Mouse (Mus musculus) heart, postnatal 4 days (tissue): Measurements from ENCODE around the gene Gm21317. TPM values are rescaled to one million over a fixed set of nuclear protein-coding genes. Genes with fewer than 3 reads are reported as not detected.
"Not testable (repeated sequence)": the region's sequence is repeated elsewhere in the genome, so short reads cannot be mapped to it uniquely, and the experiment has no call there.

Experiments
- DNase-seq: peaks from one replicate; pipeline ENCODE4 v3.0.0; 2021
- total RNA-seq, 2 experiments: library from RNA; stranded (reverse); gene quantifications; 2 replicates each; pipeline ENCODE4 v1.2.3; 2021

Gene Gm21317
- not detected for total RNA-seq

GRCm38 (mm10) chrY:82224927-82225326 lies at the start of gene Gm21317:
TSS of gene Gm21317 (plus strand) at chrY:82225227.
- DNase-seq: not testable (repeated sequence)
